Mouse (Mus musculus) lung, adult 18-20 months (tissue): Measurements from ENCODE around the gene Capn10.

Experiments
- DNase-seq, 2 experiments: peaks; one replicate each; pipeline ENCODE4 v3.0.0; 2022; ENCODE audit warnings: mixed read lengths in 2 of 2

Capn10 gene

GRCm38 (mm10) chr1:92979073-92979602, 45.0 kb downstream of the Capn10 start:
- DNase-seq, result no peak

GRCm38 (mm10) chr1:92981056-92981845, 47.1 kb downstream of the Capn10 start:
- peak; percentile 64 to 70 for DNase-seq

- no peak for DNase-seq
Observed at GRCm38 (mm10) chr1:92982931-92983605, 48.9 kb downstream of the Capn10 start.

DNA sequence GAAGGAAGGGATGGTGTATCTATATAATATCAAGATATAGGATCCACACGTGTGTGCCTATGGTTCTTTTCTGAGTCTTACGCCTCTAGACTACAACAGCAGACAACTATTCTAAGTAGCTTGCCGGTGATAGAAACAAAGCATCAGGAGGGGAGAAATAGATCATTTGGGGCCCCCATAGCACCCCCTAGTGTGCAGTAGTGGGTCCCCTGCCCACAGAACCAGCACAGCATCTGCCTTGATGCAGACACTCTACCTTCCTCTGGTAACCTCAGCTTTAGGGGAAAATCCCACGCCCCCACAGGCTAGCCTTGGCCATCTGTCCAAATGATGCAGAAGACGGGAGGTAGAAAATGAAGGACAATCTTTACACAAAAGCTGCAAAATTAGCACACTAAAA, 50.8 kb downstream of the Capn10 start:
- peak in 1 of 2 experiments; percentile 2 for DNase-seq

DNA sequence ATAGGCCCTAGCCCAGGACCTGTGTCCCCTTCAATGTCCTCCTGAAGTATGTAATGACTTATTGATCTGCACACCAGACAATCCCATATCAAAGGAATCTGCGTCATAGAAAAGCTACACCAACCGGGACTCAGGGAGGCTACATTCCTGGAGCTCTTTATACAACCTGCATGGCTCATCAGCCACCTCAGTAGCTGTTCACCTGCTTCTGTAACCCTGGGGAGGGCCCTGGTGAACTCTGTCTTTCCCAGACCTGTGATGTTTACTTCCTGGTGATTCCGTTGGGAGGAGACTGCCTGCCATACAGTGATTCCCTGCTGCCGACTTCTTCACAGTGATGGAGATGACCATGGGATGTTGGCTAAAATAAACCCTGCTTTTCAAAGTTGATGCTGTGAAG, 54.7 kb downstream of the Capn10 start:
- DNase-seq, result peak in 1 of 2 experiments; percentile 0

- DNase-seq, result peak in 1 of 2 experiments; percentile 1
Observed at GRCm38 (mm10) chr1:92989891-92990290, 55.7 kb downstream of the Capn10 start.

- no peak for DNase-seq
Observed at GRCm38 (mm10) chr1:92992214-92992855, 58.2 kb downstream of the Capn10 start.

DNA sequence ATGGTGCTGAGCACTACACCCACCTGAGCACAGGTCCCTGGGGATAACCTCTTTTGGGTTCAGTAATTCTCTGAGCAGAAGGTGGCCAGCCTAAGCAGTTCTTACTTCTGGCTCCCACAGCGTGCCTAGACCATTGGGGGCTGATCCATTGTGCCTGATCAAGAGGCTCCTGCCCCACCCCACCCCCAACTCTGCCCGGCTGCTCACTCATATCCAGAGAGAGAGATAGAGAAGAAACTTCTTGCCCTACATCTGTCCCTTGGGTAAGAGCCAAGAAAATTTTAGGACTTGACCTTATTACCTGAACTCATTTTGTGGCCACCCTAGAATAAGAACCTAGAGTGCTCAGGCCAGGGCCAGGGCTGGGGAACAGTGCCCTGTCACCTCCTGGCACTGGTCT, 58.7 kb downstream of the Capn10 start:
- DNase-seq, result no peak
